Mouse (Mus musculus) liver, adult 2 months (tissue): ENCODE data around the gene Dis3l2.

ENCODE experiments used
- CTCF ChIP-seq: fragments of 200-500 bp; IDR thresholded peaks from 2 replicates; pipeline ENCODE4 v1.5.1; 2011; ENCODE audit warnings: low read depth, low read length, control low read depth
- POLR2A ChIP-seq: fragments of 200-500 bp; IDR thresholded peaks from 2 replicates; pipeline ENCODE4 v1.6.1; 2011; ENCODE audit warnings: low read length, control low read depth; ENCODE audit not compliant: insufficient read depth; ENCODE audit errors: extremely low read depth

GRCm38 (mm10) chr1:87035532-87036161, 332.0 kb downstream of the Dis3l2 start:
- TF ChIP-seq CTCF (no peak), POLR2A (no peak)
